Mouse (Mus musculus) adrenal gland, adult (tissue): ENCODE results near the gene Nfam1.
A peak's percentile ranks its signal among the peaks of the same experiment; 100 is the strongest.

Experiments
- DNase-seq, 2 experiments: peaks; one replicate each; pipeline ENCODE4 v3.0.0; 2022 to 2023; ENCODE audit warnings: low spot score in 1 of 2; ENCODE audit not compliant: inconsistent age in 2 of 2

Nfam1 gene

DNA sequence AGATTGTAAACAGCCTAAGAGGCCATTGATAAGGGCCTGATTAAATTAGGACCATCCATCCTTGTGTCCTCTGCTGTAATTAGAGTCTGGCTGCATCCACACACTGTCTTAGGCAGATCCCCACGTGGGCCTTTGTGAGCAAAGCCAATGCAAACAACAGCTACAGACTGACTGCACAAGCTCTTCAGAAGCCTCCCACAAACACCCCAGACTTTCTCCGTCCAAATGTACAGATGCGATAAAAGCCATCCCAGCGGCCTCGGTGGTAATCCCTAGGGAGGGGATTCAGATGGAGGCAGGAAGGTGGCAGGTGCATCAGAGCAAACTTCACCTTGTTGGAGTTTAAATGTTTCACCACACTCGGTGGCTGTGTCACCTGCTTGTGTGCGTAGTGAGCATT, 37.9 kb downstream of the Nfam1 start:
- no peak for DNase-seq

DNA sequence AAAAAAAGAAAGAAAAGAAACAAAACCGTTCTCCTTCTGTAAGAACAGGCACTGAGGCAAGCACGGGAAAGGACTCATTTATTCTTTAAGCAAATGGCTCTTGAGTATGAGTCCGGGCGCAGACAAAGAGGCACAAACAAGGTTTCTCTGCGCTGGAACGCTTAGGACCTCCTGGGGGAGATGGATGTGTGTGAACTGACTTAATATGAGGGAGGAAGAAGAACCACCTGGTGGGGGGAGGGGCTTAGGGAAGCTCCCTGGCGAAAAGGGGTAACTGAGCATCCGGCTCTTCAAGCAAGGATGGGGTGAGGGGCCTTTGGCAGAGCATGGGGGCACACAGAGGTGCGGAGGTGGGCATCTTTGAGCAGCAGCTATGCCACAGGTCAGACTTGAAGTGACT, 40.2 kb downstream of the Nfam1 start:
- DNase-seq, result no peak

GRCm38 (mm10) chr15:82992079-82992783, 40.9 kb downstream of the Nfam1 start:
- no peak for DNase-seq

GRCm38 (mm10) chr15:82989190-82989704, 43.9 kb downstream of the Nfam1 start:
- no peak for DNase-seq

GRCm38 (mm10) chr15:82987732-82988112, 45.4 kb downstream of the Nfam1 start, which contains the start of gene Tcf20:
Tcf20 (minus strand) TSS chr15:82987872.
- DNase-seq, result peak; percentile 97 to 99

DNA sequence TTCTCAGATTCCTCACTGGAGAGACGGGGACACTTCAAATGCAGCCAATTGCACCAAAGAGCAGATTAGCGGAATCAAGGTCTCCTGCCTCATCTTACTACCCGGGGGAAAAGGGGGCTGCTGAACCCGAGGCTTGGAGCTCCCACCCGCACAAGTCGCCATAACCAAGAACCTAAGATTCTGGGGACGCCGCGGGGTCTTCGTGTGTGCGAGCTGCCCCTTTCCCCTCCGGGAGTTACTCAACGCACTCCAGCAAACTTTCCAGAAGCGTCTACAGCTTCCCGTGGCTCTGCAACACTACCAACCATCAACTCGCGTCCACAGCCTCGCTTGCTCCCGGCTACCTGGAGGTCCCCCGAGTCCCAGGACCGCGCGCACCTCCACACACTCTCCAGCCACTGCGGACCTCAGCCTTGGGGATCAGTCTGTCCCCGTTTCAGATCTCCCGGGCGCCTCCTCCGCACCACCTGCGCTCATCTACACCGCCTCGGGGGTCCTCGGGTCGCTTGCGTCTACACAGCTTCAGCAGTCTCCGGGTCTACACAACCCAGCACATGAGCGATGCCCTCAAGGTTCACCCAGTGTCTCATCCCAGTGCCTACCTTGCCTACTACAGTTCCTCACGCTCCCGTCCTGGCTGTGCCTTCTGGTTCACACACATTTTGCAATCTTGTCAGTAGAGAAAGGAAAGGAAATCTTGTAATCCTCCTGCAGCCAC, 45.9 kb downstream of the Nfam1 start:
- DNase-seq, result peak in 1 of 2 experiments; percentile 48

DNA sequence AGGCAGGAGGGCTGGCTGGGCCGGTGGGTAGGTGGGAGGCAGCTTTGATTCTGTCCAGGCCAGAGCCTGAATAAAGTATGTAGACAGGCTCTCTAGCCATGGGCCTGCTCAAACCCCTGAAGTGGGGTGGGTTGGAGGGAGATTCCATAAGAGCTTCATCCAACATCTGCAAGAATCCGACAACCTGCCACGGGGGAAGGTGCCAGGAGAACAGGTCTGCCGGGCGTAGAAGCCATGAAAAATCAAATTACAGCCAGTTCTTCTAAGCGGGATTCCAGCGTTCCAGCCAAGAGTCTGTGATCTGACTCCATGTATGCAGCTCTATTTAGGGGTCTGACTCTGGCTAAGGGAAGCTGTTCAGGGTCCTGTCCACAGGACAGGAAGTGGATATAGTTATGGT, 48.5 kb downstream of the Nfam1 start:
- DNase-seq, result no peak

GRCm38 (mm10) chr15:82984097-82984496, 49.0 kb downstream of the Nfam1 start:
- no peak for DNase-seq

DNA sequence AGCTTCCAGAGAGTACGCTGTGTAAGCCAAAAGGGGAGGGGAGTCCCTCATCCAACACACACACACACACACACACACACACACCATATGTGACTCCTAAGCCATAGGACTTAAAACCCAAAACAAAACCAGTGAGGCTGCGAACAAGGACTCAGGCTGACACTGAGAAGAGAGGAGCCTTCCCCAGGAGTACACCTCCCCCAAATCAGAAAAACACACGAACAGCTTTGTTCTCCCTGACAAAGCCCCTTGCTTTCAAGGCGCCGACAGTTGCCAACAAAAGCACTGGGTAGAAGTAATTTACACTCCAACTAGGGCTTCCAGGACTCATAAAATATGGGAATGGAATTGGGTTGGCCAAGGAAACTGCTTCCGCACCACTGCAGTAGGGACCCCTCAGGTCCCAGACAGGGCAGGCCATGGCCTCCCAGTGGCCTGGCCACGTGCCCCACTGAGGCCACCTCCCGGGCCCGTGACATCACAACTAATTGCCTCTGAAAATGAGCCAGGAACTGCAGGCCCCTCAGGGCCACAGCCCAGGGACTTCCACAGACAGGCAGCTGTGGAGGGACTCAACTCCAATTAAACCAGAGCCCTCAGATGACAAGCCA, 49.6 kb downstream of the Nfam1 start:
- DNase-seq, result peak; percentile 49 to 81

GRCm38 (mm10) chr15:82982724-82983415, 50.2 kb downstream of the Nfam1 start:
- DNase-seq, result no peak

- DNase-seq, result no peak
Observed at GRCm38 (mm10) chr15:82981676-82982520, 51.2 kb downstream of the Nfam1 start.

DNA sequence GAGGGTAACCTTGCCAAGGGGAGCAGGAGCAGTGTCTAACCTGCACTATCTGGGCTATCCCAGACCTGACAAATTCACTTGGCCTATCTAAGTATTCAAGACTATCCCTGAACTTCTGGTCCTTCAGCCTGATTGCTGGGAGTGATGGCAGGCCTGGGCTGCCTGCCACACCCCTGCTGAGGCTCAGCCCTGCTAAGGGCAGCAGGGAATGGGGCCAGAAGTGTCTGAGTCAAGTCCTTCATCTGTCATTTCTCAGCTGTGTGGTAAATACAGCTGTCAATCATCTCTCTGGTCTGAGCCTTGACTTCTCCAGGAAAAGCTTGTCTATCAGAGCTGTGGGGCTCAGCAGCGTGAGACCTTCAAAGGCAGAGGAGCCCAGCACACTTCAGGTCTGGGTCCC, 53.6 kb downstream of the Nfam1 start:
- no peak for DNase-seq

DNA sequence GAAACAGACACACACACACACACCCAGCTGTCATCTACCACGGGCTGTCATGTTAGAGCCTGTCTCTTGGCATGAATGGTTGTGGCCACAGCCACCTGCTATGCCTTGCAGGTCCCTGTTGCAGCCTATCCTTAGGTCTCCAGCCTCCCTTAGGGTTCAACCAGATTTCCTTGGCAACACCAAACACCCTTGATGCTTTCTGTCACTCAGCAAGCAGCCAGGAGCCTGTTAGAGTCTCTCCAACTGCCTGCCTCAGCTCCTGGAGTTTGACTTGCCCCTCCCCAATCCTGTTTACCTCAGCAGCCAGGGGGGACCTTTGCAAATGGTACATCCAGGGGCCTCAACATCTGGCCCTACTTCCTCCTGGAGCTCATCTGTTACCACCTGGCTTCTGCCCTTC, 58.6 kb downstream of the Nfam1 start:
- no peak for DNase-seq

GRCm38 (mm10) chr15:82969206-82969721, 63.8 kb downstream of the Nfam1 start:
- DNase-seq, result peak; percentile 62 to 70

DNA sequence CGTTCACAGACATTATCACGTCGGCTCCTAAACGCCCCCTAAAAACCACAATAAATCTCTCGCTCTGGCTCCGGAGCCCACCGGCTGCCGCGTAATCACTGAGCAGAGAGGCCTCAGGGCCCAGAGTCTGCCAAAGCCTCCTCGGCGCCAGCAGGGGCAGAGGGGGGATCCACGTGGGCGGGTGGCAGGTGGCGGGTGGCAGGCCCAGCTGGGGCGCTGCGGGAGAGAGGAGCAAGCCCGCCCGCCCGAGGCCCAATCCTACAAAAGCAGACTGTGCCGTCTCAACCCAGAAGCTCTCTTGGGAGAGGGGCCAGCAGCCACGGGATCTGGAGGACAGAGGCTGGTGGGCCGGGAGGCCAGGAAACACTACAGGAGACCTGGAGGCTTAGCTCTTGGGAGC, 64.7 kb downstream of the Nfam1 start:
- no peak for DNase-seq

- no peak for DNase-seq
Observed at GRCm38 (mm10) chr15:82967947-82968346, 65.2 kb downstream of the Nfam1 start.

DNA sequence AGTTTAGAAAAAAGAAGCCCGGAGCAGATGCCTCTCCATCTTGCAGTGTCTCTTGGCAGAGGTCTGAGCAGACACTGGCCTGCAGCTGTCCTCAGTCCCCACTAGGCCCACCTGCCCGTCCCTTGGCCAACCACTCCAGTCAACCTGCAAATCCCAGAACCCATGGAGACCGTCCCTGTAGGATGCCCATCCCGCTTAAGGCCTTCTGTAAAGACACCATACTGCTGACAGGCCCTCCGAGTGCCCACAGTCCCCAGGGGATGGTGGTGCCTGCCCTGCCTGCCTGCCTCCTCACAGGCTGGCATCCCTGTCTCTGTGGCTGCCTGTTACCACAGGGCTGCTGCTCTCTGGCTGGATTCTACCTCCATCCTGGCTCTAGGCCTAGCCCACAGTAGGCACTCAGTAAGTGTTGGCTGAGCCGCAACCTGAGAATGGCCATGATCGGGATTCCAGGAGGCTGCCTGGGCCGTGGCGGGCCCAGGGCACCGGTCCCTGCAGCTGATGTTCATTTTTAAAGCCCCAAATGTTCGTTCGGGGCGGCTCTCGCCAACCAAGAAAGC, 68.8 kb downstream of the Nfam1 start:
- peak in 1 of 2 experiments; percentile 57 for DNase-seq

- DNase-seq, result peak in 1 of 2 experiments; percentile 63
Observed at GRCm38 (mm10) chr15:82963556-82964156, 69.5 kb downstream of the Nfam1 start.

DNA sequence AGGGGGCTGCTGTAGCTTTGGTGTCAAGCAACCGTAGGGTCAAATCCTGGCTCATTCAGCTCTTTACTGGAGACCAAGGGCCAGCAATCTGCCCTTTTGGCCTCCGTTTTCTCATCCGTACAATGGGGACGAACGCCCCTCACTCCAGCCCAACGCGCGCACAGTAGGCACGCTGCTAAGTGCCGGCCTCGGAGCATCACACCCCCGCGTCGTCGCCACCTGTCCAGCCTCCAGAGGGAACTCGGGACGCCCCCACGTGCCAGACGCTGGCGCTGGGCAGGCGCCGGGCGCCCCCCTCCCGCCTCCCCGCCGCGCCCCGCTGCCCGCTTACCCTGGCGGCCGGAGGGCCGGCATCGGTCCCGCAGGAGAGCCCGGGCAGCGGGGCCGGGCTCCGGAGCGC, 70.0 kb downstream of the Nfam1 start:
- DNase-seq, result peak in 1 of 2 experiments; percentile 63
